In genomic region chr4:115450577-115451137, GRCm38 (mm10) we compare ENCODE assay signal across 39 mouse cellular contexts. TPM values are rescaled to one million over a fixed set of nuclear protein-coding genes. Genes with fewer than 3 reads are reported as not detected.
"Had no signal": no experiment of that assay in that cellular context is flagged by ENCODE, and none has a peak within 500 bp of the region (broad histone marks: within the 10 kb centered on the region; RNA-seq: fewer than 3 reads in every experiment).

No protein-coding gene starts in this region.

- H3K4me1 ChIP-seq: heart, embryonic 13.5 days; heart, embryonic 15.5 days; hindbrain, embryonic 13.5 days; hindbrain, embryonic 15.5 days; limb, embryonic 13.5 days; limb, embryonic 15.5 days; liver, embryonic 12.5 days had no signal

- H3K4me2 ChIP-seq: heart, embryonic 11.5 days; heart, embryonic 13.5 days; heart, embryonic 15.5 days; hindbrain, embryonic 13.5 days; hindbrain, embryonic 15.5 days; limb, embryonic 13.5 days; limb, embryonic 15.5 days; liver, embryonic 12.5 days had no signal

- H3K36me3 ChIP-seq: heart, embryonic 13.5 days; heart, embryonic 15.5 days; hindbrain, embryonic 13.5 days; hindbrain, embryonic 15.5 days; limb, embryonic 13.5 days; limb, embryonic 15.5 days; liver, embryonic 12.5 days had no signal

- DNase-seq: gastrocnemius, postnatal 14 days; gastrocnemius, postnatal 36 days; heart, adult 11 months; heart, adult 2 months; heart, postnatal 14 days; heart, postnatal 36 days; layer of hippocampus, adult 9-11 months; layer of hippocampus, postnatal 36 days; left cerebral cortex, postnatal 4 days had no signal

- H3K9ac ChIP-seq: heart, embryonic 13.5 days; heart, embryonic 15.5 days; hindbrain, embryonic 13.5 days; hindbrain, embryonic 15.5 days; limb, embryonic 13.5 days; limb, embryonic 15.5 days; liver, embryonic 12.5 days; liver, embryonic 14.5 days had no signal

- ATAC-seq: forebrain, embryonic 16.5 days; hindbrain, postnatal 0 days; intestine, embryonic 16.5 days; liver, embryonic 12.5 days had no signal

- H3K4me3 ChIP-seq: heart, adult 2 months; heart, embryonic 13.5 days; heart, embryonic 15.5 days; hindbrain, embryonic 13.5 days; hindbrain, embryonic 15.5 days; limb, embryonic 13.5 days; limb, embryonic 15.5 days; liver, embryonic 12.5 days had no signal

- H3K9me3 ChIP-seq: heart, embryonic 13.5 days; heart, embryonic 15.5 days; hindbrain, embryonic 13.5 days; hindbrain, embryonic 15.5 days; limb, embryonic 13.5 days; limb, embryonic 15.5 days; liver, embryonic 12.5 days had no signal

- H3K27ac ChIP-seq: heart, adult 2 months; heart, embryonic 13.5 days; heart, embryonic 15.5 days; hindbrain, embryonic 13.5 days; hindbrain, embryonic 15.5 days; hindbrain, postnatal 0 days; limb, embryonic 13.5 days; limb, embryonic 15.5 days; liver, embryonic 12.5 days; liver, embryonic 14.5 days had no signal

- H3K27me3 ChIP-seq: heart, embryonic 13.5 days; heart, embryonic 15.5 days; hindbrain, embryonic 13.5 days; hindbrain, embryonic 15.5 days; limb, embryonic 13.5 days; limb, embryonic 15.5 days; liver, embryonic 12.5 days had no signal

RNA-seq across cellular contexts. Expression of gene Cyp4a30b, which starts 1.7 kb away (rescaled TPM):
- total RNA-seq: gastrocnemius, adult 18-20 months; gastrocnemius, adult 8-10 months; gastrocnemius, postnatal 14 days; gastrocnemius, postnatal 36 days; heart, adult 2 months; heart, postnatal 14 days; heart, postnatal 36 days; hematopoietic stem cell, adult 5-6 weeks; hindbrain, postnatal 0 days; layer of hippocampus, adult 18-20 months; layer of hippocampus, adult 8-10 months; layer of hippocampus, postnatal 14 days; layer of hippocampus, postnatal 36 days; left cerebral cortex, adult 18-20 months; left cerebral cortex, adult 8-10 months; left cerebral cortex, postnatal 10 days; left cerebral cortex, postnatal 25 days; left cerebral cortex, postnatal 4 days; liver, adult 2 months had no signal
- polyA plus RNA-seq: forebrain, embryonic 16.5 days; heart, adult 2 months; heart, embryonic 11.5 days; heart, embryonic 13.5 days; heart, embryonic 15.5 days; heart, postnatal 0 days; hindbrain, embryonic 11.5 days; hindbrain, embryonic 13.5 days; hindbrain, embryonic 15.5 days; hindbrain, postnatal 0 days; intestine, embryonic 14.5 days; intestine, embryonic 16.5 days; large intestine, adult 2 months; limb, embryonic 11.5 days; limb, embryonic 13.5 days; limb, embryonic 15.5 days; liver, adult 2 months; liver, embryonic 12.5 days; liver, embryonic 14.5 days; liver, embryonic 16.5 days had no signal

RNA-seq across cellular contexts. Expression of gene Cyp4a12b, which starts 39.2 kb away (rescaled TPM):
- total RNA-seq: gastrocnemius, adult 18-20 months; gastrocnemius, adult 8-10 months; gastrocnemius, postnatal 14 days; gastrocnemius, postnatal 36 days; heart, adult 2 months; heart, postnatal 36 days; hematopoietic stem cell, adult 5-6 weeks; hindbrain, postnatal 0 days; layer of hippocampus, adult 18-20 months; layer of hippocampus, adult 8-10 months; layer of hippocampus, postnatal 14 days; layer of hippocampus, postnatal 36 days; left cerebral cortex, postnatal 10 days; left cerebral cortex, postnatal 25 days; left cerebral cortex, postnatal 4 days had no signal
- polyA plus RNA-seq: forebrain, embryonic 16.5 days; heart, embryonic 11.5 days; heart, embryonic 13.5 days; heart, embryonic 15.5 days; heart, postnatal 0 days; hindbrain, embryonic 11.5 days; hindbrain, embryonic 13.5 days; hindbrain, embryonic 15.5 days; hindbrain, postnatal 0 days; intestine, embryonic 14.5 days; intestine, embryonic 16.5 days; large intestine, adult 2 months; limb, embryonic 11.5 days; limb, embryonic 13.5 days; limb, embryonic 15.5 days; liver, embryonic 12.5 days; liver, embryonic 14.5 days; liver, embryonic 16.5 days had no signal

RNA-seq across cellular contexts. Expression of gene Cyp4a14, which starts 45.3 kb away (rescaled TPM):
- total RNA-seq: gastrocnemius, adult 8-10 months; gastrocnemius, postnatal 14 days; heart, adult 2 months; heart, postnatal 14 days; heart, postnatal 36 days; hematopoietic stem cell, adult 5-6 weeks; hindbrain, postnatal 0 days; layer of hippocampus, adult 18-20 months; layer of hippocampus, adult 8-10 months; layer of hippocampus, postnatal 14 days; layer of hippocampus, postnatal 36 days; left cerebral cortex, adult 18-20 months; left cerebral cortex, adult 8-10 months; left cerebral cortex, postnatal 10 days; left cerebral cortex, postnatal 25 days; left cerebral cortex, postnatal 4 days had no signal
- polyA plus RNA-seq: forebrain, embryonic 16.5 days; gonadal fat pad, adult 2 months; heart, adult 2 months; heart, embryonic 11.5 days; heart, embryonic 13.5 days; heart, embryonic 15.5 days; hindbrain, embryonic 11.5 days; hindbrain, embryonic 13.5 days; hindbrain, embryonic 15.5 days; hindbrain, postnatal 0 days; intestine, embryonic 14.5 days; intestine, embryonic 16.5 days; large intestine, adult 2 months; limb, embryonic 11.5 days; limb, embryonic 13.5 days; limb, embryonic 15.5 days; liver, embryonic 12.5 days; liver, embryonic 14.5 days had no signal
